Mouse (Mus musculus): ENCODE measurements around the gene Echs1.

GRCm38 (mm10) chr7:140138021-140138310 is 21.7 kb upstream of the Echs1 start:
- no peak for TF ChIP-seq POLR2A (IDR thresholded peaks at IDR 0.05; ENCODE audit: low read depth, low read length)
- no peak for TF ChIP-seq CTCF (IDR thresholded peaks at IDR 0.05; ENCODE audit: borderline replicate concordance, insufficient read depth, low read length)
